In the genomic region with DNA sequence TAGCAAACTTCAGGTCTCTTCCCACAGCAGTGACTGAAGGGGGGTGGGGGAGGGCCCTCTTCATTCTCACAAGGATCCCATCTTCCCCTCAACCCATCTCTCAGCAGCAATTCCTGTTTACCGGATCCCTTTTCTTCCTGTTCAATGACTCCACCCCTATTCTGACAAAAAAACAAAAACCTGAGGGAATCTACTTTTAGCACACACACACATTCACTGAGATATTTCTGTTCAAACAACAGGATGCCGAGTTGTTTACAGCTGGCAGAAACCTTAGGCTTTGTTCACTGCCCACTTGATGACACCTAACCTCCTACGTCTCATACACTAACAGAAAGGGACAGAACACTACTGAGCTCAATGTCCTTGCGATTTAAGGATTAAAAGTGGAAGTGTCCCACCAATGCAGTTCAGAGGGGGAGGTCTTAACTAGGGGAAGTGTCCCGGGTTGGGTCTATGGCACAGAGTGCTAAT, we compare ENCODE assay signal across 11 mouse cellular contexts. TPM values are rescaled to one million over a fixed set of nuclear protein-coding genes. Genes with fewer than 3 reads are reported as not detected.
DNase-seq lines count a peak whose midpoint lies in the region; ATAC-seq and TF ChIP-seq lines count a peak whose summit lies in the region.
"Had no signal": no experiment of that assay in that cellular context is flagged by ENCODE, and none has a peak within 500 bp of the region (broad histone marks: within the 10 kb centered on the region; RNA-seq: fewer than 3 reads in every experiment).

No protein-coding gene starts in this region.

- H3K79me2 ChIP-seq in myocyte (ENCODE audit: control insufficient read depth, insufficient read depth) = peaks cover 69% of the 10 kb centered on the region

- H3K27ac ChIP-seq in intestine, embryonic 15.5 days = 0 out of 2 replicates have a peak overlapping the region, but pooled peaks have one; percentile 27
- no peak overlapping the region for H3K27ac ChIP-seq in intestine, embryonic 16.5 days (ENCODE audit: low read length)
- H3K27ac ChIP-seq in kidney, embryonic 15.5 days = peak overlapping the region; percentile 59
- H3K27ac ChIP-seq in midbrain, embryonic 14.5 days (replicated peaks; ENCODE audit: low read depth, low read length) = no peak overlapping the region
- H3K27ac ChIP-seq in forebrain, embryonic 10.5 days = no peak overlapping the region
- H3K27ac ChIP-seq: liver, embryonic 13.5 days; neural tube, embryonic 12.5 days; stomach, embryonic 15.5 days had no signal

- 52% methylated on average over 5 of the region's 5 CpGs for WGBS in intestine, embryonic 15.5 days
- WGBS in intestine, embryonic 16.5 days = 57% methylated on average over 5 of the region's 5 CpGs
- WGBS in kidney, embryonic 15.5 days = 42% methylated on average over 5 of the region's 5 CpGs
- WGBS in midbrain, embryonic 14.5 days = 58% methylated on average over 5 of the region's 5 CpGs
- WGBS in forebrain, embryonic 10.5 days = 50% methylated on average over 5 of the region's 5 CpGs

- no peaks in the 10 kb centered on the region for H3K9me3 ChIP-seq in intestine, embryonic 15.5 days
- H3K9me3 ChIP-seq in intestine, embryonic 16.5 days (ENCODE audit: control insufficient read depth, low read length) = 0 out of 2 replicates have a peak, but pooled peaks cover 3% of the 10 kb centered on the region
- H3K9me3 ChIP-seq in kidney, embryonic 15.5 days (replicated peaks) = no peaks in the 10 kb centered on the region; the same call in 1 of the 2 replicates
- H3K9me3 ChIP-seq in midbrain, embryonic 14.5 days (ENCODE audit: control insufficient read depth, low read length) = peaks cover 2% of the 10 kb centered on the region; the same call in 1 of the 2 replicates
- H3K9me3 ChIP-seq in forebrain, embryonic 10.5 days = peaks cover 4% of the 10 kb centered on the region; the same call in 1 of the 2 replicates
- H3K9me3 ChIP-seq: liver, embryonic 13.5 days; stomach, embryonic 15.5 days had no signal

- DNase-seq in T-cell, adult 2 months (ENCODE audit: low spot score) = peak; percentile 51
- no peak for DNase-seq in midbrain, embryonic 14.5 days
- no peak for DNase-seq in forebrain, embryonic 10.5 days (ENCODE audit: extremely low spot score, low spot score)
- DNase-seq: liver, embryonic 13.5 days had no signal

- H3K36me3 ChIP-seq in intestine, embryonic 15.5 days = no peaks in the 10 kb centered on the region
- no peaks in the 10 kb centered on the region for H3K36me3 ChIP-seq in intestine, embryonic 16.5 days (ENCODE audit: control insufficient read depth, insufficient read depth, low read length)
- H3K36me3 ChIP-seq in kidney, embryonic 15.5 days = no peaks in the 10 kb centered on the region
- H3K36me3 ChIP-seq in myocyte (ENCODE audit: control insufficient read depth, insufficient read depth) = no peaks in the 10 kb centered on the region
- H3K36me3 ChIP-seq in midbrain, embryonic 14.5 days (ENCODE audit: control insufficient read depth, insufficient read depth, low read length) = no peaks in the 10 kb centered on the region
- H3K36me3 ChIP-seq in forebrain, embryonic 10.5 days (replicated peaks) = no peaks in the 10 kb centered on the region
- H3K36me3 ChIP-seq: liver, embryonic 13.5 days; neural tube, embryonic 12.5 days; stomach, embryonic 15.5 days had no signal

- no peak overlapping the region for H3K9ac ChIP-seq in intestine, embryonic 15.5 days
- no peak overlapping the region for H3K9ac ChIP-seq in intestine, embryonic 16.5 days (ENCODE audit: low read depth, low read length)
- no peak overlapping the region for H3K9ac ChIP-seq in kidney, embryonic 15.5 days
- H3K9ac ChIP-seq in midbrain, embryonic 14.5 days (replicated peaks; ENCODE audit: low read length) = no peak overlapping the region
- H3K9ac ChIP-seq: liver, embryonic 13.5 days; neural tube, embryonic 12.5 days; stomach, embryonic 15.5 days had no signal

- no peak for TF ChIP-seq POLR2A in myocyte (IDR thresholded peaks at IDR 0.05; ENCODE audit: insufficient read length, low read depth)

- H3K4me1 ChIP-seq in intestine, embryonic 15.5 days (replicated peaks) = no peaks in the 10 kb centered on the region
- peaks cover 2% of the 10 kb centered on the region; the same call in 1 of the 2 replicates for H3K4me1 ChIP-seq in intestine, embryonic 16.5 days (ENCODE audit: control insufficient read depth, insufficient read depth, low read length)
- peaks cover 19% of the 10 kb centered on the region for H3K4me1 ChIP-seq in kidney, embryonic 15.5 days
- no peaks in the 10 kb centered on the region for H3K4me1 ChIP-seq in midbrain, embryonic 14.5 days (ENCODE audit: control insufficient read depth, insufficient read depth, low read length)
- H3K4me1 ChIP-seq in forebrain, embryonic 10.5 days = peaks cover 19% of the 10 kb centered on the region
- H3K4me1 ChIP-seq: neural tube, embryonic 12.5 days; stomach, embryonic 15.5 days had no signal

- H3ac ChIP-seq in myocyte (ENCODE audit: control insufficient read depth, insufficient read length) = no peak overlapping the region

- no peak overlapping the region for H3K4me2 ChIP-seq in intestine, embryonic 15.5 days (replicated peaks)
- no peak overlapping the region for H3K4me2 ChIP-seq in intestine, embryonic 16.5 days (ENCODE audit: low read depth, low read length)
- peak overlapping the region; percentile 21; the same call in 1 of the 2 replicates for H3K4me2 ChIP-seq in kidney, embryonic 15.5 days
- H3K4me2 ChIP-seq in myocyte (ENCODE audit: low read depth) = peak overlapping the region; percentile 31
- H3K4me2 ChIP-seq in midbrain, embryonic 14.5 days (ENCODE audit: low read length) = no peak overlapping the region
- H3K4me2 ChIP-seq: liver, embryonic 13.5 days; neural tube, embryonic 12.5 days; stomach, embryonic 15.5 days had no signal

- no peak overlapping the region for H3K4me3 ChIP-seq in intestine, embryonic 15.5 days (replicated peaks)
- H3K4me3 ChIP-seq in intestine, embryonic 16.5 days (ENCODE audit: low read length) = no peak overlapping the region
- no peak overlapping the region for H3K4me3 ChIP-seq in kidney, embryonic 15.5 days (replicated peaks)
- no peak overlapping the region for H3K4me3 ChIP-seq in myocyte
- H3K4me3 ChIP-seq in midbrain, embryonic 14.5 days (replicated peaks; ENCODE audit: low read depth, low read length) = no peak overlapping the region
- H3K4me3 ChIP-seq in forebrain, embryonic 10.5 days = no peak overlapping the region
- H3K4me3 ChIP-seq: liver, embryonic 13.5 days; neural tube, embryonic 12.5 days; stomach, embryonic 15.5 days had no signal

- no peak for ATAC-seq in intestine, embryonic 15.5 days
- no peak for ATAC-seq in intestine, embryonic 16.5 days
- no peak for ATAC-seq in kidney, embryonic 15.5 days (replicated peaks; ENCODE audit: low FRiP score)
- no peak for ATAC-seq in midbrain, embryonic 14.5 days (ENCODE audit: low FRiP score, low TSS enrichment)
- no peak for ATAC-seq in erythroblast, adult 5-6 weeks (replicated peaks; ENCODE audit: low FRiP score, poor library complexity, severe bottlenecking)

- H3K27me3 ChIP-seq in intestine, embryonic 15.5 days (replicated peaks) = no peaks in the 10 kb centered on the region
- no peaks in the 10 kb centered on the region for H3K27me3 ChIP-seq in intestine, embryonic 16.5 days (replicated peaks; ENCODE audit: control insufficient read depth, insufficient read depth, low read length)
- no peaks in the 10 kb centered on the region for H3K27me3 ChIP-seq in kidney, embryonic 15.5 days
- no peaks in the 10 kb centered on the region for H3K27me3 ChIP-seq in myocyte (ENCODE audit: control insufficient read depth, insufficient read depth, insufficient read length)
- no peaks in the 10 kb centered on the region for H3K27me3 ChIP-seq in midbrain, embryonic 14.5 days (ENCODE audit: control insufficient read depth, insufficient read depth, low read length)
- no peaks in the 10 kb centered on the region for H3K27me3 ChIP-seq in forebrain, embryonic 10.5 days (ENCODE audit: poor library complexity, severe bottlenecking)
- H3K27me3 ChIP-seq: neural tube, embryonic 12.5 days; stomach, embryonic 15.5 days had no signal

TF ChIP-seq in myocyte, 11 proteins besides CTCF, POLR2A, EP300 and RAD21:
- TF ChIP-seq E2F4 (IDR thresholded peaks at IDR 0.05; ENCODE audit: insufficient read depth) (no peak), CEBPB (IDR thresholded peaks at IDR 0.05; ENCODE audit: insufficient read depth, poor library complexity, severe bottlenecking) (no peak), REST (IDR thresholded peaks at IDR 0.05; ENCODE audit: insufficient read depth, insufficient read length) (no peak), TCF3 (IDR thresholded peaks at IDR 0.05; ENCODE audit: insufficient read length, low read depth) (no peak), USF1 (IDR thresholded peaks at IDR 0.05; ENCODE audit: low read depth) (no peak), POLR2AphosphoS2 (IDR thresholded peaks at IDR 0.05; ENCODE audit: insufficient read length, low read depth) (no peak), TCF12 (IDR thresholded peaks at IDR 0.05; ENCODE audit: insufficient read depth, poor library complexity, severe bottlenecking) (no peak), MYOD1 (IDR thresholded peaks at IDR 0.05; ENCODE audit: control insufficient read depth in 1 of 3, insufficient read length in 2 of 3, low read depth in 2 of 3) (no peak), SRF (IDR thresholded peaks at IDR 0.05; ENCODE audit: control insufficient read depth, insufficient read length, low read depth) (no peak)

RNA-seq across cellular contexts. Expression of gene Rapgef2, which starts 33.4 kb away (rescaled TPM):
- 4.4 TPM in 2 replicates for polyA plus RNA-seq in intestine, embryonic 15.5 days (2015; fragmentation: Nextera tagmentation; extraction: Ambion mirVana)
- 2.2 and 3.0 TPM in 2 replicates for polyA plus RNA-seq in intestine, embryonic 16.5 days (2015; fragmentation: Nextera tagmentation; extraction: Ambion mirVana)
- polyA plus RNA-seq in kidney, embryonic 15.5 days (2015; fragmentation: Nextera tagmentation; extraction: Ambion mirVana) = 5.4 TPM in 2 replicates
- polyA plus RNA-seq in myocyte (2012; fragmentation: generic; extraction: Trizol) = 5.8 TPM
- 14.8 and 15.2 TPM in 2 replicates for polyA plus RNA-seq in midbrain, embryonic 14.5 days (2014; fragmentation: Nextera tagmentation; extraction: Ambion mirVana)
- total RNA-seq in erythroblast, adult 5-6 weeks (2015; ENCODE audit: low replicate concordance) = 3.3 and 4.2 TPM in 2 replicates
- total RNA-seq in erythroblast, adult 5-6 weeks (2017; ENCODE audit: low replicate concordance) = 2.1 and 8.6 TPM in 2 replicates
- 4.4 and 5.2 TPM in 2 replicates for polyA plus RNA-seq in forebrain, embryonic 10.5 days (2016; fragmentation: Nextera tagmentation; extraction: Ambion mirVana)

Comparison
In these comparisons a context has a peak if more than half of its experiments do, and no peak if none do; other contexts are left out.
1. H3K27ac ChIP-seq: peak in intestine, embryonic 15.5 days (single experiment) and kidney, embryonic 15.5 days (single experiment); none in intestine, embryonic 16.5 days (single experiment), midbrain, embryonic 14.5 days (single experiment) and forebrain, embryonic 10.5 days (single experiment).
2. H3K4me2 ChIP-seq: peak in kidney, embryonic 15.5 days (single experiment) and myocyte (single experiment); none in intestine, embryonic 15.5 days (single experiment), intestine, embryonic 16.5 days (single experiment) and midbrain, embryonic 14.5 days (single experiment).